Mouse (Mus musculus) ZHBTc4 (cell line): ENCODE measurements at regions not wholly inside any gene's neighbourhood (a gene's known extent, or its start where the extent isn't known, plus 50 kb on each side); places are given as distances from the start of the nearest gene placed in this dataset.

Experiments
- DNase-seq: peaks from one replicate; pipeline ENCODE4 v3.0.0-alpha.2; 2011; ENCODE audit warnings: low read depth, low spot score

- no peak for DNase-seq
These were observed 1149.0 kb downstream of the 9330182O14Rik start for GRCm38 (mm10) chr15:41283199-41283598.

- DNase-seq = peak; percentile 56
These were observed 1152.7 kb downstream of the 9330182O14Rik start for GRCm38 (mm10) chr15:41286809-41287413.

- no peak for DNase-seq
These were observed 1163.3 kb downstream of the 9330182O14Rik start for GRCm38 (mm10) chr15:41297419-41297818.

GRCm38 (mm10) chr15:41306638-41307037 is 1172.5 kb downstream of the 9330182O14Rik start:
- DNase-seq = no peak

- DNase-seq = no peak
These were observed 1177.7 kb downstream of the 9330182O14Rik start for GRCm38 (mm10) chr15:41311728-41312320.

- DNase-seq = peak; percentile 67
These were observed 1180.8 kb downstream of the 9330182O14Rik start for GRCm38 (mm10) chr15:41314916-41315315.

GRCm38 (mm10) chr15:41325633-41326252 is 1191.6 kb downstream of the 9330182O14Rik start:
- peak; percentile 71 for DNase-seq

- no peak for DNase-seq
These were observed 1195.1 kb downstream of the 9330182O14Rik start for GRCm38 (mm10) chr15:41329286-41329685.

- peak; percentile 63 for DNase-seq
These were observed 1195.9 kb downstream of the 9330182O14Rik start for GRCm38 (mm10) chr15:41330085-41330484.

GRCm38 (mm10) chr15:41332451-41332850 is 1198.3 kb downstream of the 9330182O14Rik start:
- DNase-seq = no peak

- DNase-seq = no peak
These were observed 1199.0 kb downstream of the 9330182O14Rik start for GRCm38 (mm10) chr15:41333165-41333564.

- peak; percentile 56 for DNase-seq
These were observed 1206.5 kb downstream of the 9330182O14Rik start for GRCm38 (mm10) chr15:41340621-41341020.

- peak; percentile 47 for DNase-seq
These were observed 1211.4 kb downstream of the 9330182O14Rik start for GRCm38 (mm10) chr15:41345554-41345953.

- peak; percentile 66 for DNase-seq
These were observed 1213.1 kb downstream of the 9330182O14Rik start for GRCm38 (mm10) chr15:41347221-41347620.

GRCm38 (mm10) chr15:41352129-41352528 is 1218.0 kb downstream of the 9330182O14Rik start:
- peak; percentile 92 for DNase-seq

GRCm38 (mm10) chr15:41359276-41359675 is 1225.1 kb downstream of the 9330182O14Rik start:
- no peak for DNase-seq

- DNase-seq = no peak
These were observed 1240.5 kb downstream of the 9330182O14Rik start for GRCm38 (mm10) chr15:41374669-41375068.

GRCm38 (mm10) chr15:41375906-41376305 is 1241.7 kb downstream of the 9330182O14Rik start:
- no peak for DNase-seq

GRCm38 (mm10) chr15:41379637-41380036 is 1245.5 kb downstream of the 9330182O14Rik start:
- no peak for DNase-seq

- DNase-seq = no peak
These were observed 1246.3 kb downstream of the 9330182O14Rik start for GRCm38 (mm10) chr15:41380429-41380828.

- DNase-seq = no peak
These were observed 1256.5 kb downstream of the 9330182O14Rik start for GRCm38 (mm10) chr15:41390699-41391098.
